Mouse (Mus musculus): ENCODE data around the gene Tmem119. TPM values are rescaled to one million over a fixed set of nuclear protein-coding genes. Genes with fewer than 3 reads are reported as not detected.

Gene Tmem119
- total and polyA plus RNA-seq, 2 experiments from 2014 or later, result 5.9 to 8.2 TPM

DNA sequence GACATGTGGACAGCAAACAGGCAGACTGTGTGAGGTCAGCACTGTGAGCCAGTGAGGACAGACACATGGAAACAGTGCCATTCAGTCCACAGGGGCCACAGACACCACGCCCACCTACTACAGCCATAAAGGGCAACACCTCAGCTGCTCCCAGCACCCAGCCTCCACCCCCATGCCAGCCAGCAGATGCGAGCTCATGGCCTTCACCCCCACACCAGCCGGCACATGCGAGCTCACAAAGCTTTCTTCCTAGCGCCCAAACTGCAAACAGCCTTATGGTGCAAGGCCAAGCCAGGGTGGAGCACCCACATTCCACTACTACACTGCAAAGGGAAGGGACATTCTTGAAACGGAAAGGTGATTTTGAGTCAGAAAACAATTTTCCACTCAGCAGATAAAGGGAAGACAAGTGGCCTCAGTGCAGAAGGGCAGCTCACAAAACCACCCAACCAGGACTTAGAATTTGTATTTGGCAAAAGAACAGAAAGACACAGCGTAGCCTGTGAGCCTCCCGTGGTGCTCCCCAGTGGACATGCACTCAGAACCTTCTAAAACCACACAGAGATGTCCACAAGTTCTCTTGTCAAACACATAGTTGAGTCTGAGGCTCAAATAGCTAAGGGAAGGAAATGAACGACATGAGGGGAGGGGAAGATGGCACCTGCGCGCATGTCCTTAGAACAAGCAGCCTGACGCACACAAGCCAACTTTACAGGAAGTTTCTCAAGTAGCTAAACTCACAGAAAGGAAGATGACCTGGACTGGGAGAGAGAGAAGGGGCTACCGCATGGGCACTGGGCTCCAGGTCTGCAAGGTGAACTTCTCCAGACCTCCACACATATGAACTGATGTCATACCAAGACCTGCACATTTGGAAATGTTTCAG lies 34.4 kb downstream of the Tmem119 start:
- Histone ChIP-seq H3K9ac (no peak overlapping the region), H3K4me2 (ENCODE audit: low read depth) (no peak overlapping the region), H3K4me1 (ENCODE audit: insufficient read depth) (peaks cover 7% of the 10 kb centered on the region), H3K27me3 (ENCODE audit: insufficient read depth, low read length) (no peaks in the 10 kb centered on the region), H3K36me3 (ENCODE audit: insufficient read depth) (peaks cover 25% of the 10 kb centered on the region), H3K9me3 (ENCODE audit: low read length) (no peaks in the 10 kb centered on the region), H3K4me3 (ENCODE audit: low read depth, low read length) (no peak overlapping the region), H3K27ac (ENCODE audit: low read depth, low read length) (no peak overlapping the region)
- DNase-seq, result no peak
- no peak for ATAC-seq
- TF ChIP-seq CTCF (IDR thresholded peaks at IDR 0.05; ENCODE audit: low read depth), result no peak
- WGBS, result 91% methylated on average over 13 of the region's 13 CpGs

DNA sequence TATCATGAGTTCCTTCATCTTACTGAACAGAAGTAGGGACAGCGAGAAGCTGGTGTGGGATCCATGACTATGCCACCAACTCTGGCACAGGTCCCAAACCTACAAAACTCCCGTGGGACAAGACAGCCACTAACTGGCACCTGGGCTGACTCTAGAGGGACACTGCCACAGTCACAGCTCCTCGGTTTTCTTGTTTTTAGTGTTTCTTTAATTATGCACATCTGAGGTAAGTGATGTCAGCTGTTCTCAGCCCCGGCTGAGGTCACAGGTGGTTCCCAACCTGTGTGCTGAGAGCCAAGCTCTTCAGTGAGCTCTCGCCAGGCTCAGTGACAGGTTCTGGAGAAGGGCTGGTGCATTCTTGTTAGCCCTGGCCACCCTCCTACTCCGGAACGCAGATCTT lies 35.9 kb downstream of the Tmem119 start:
- no peaks in the 10 kb centered on the region for H3K4me1 ChIP-seq (ENCODE audit: insufficient read depth)
- TF ChIP-seq CTCF (IDR thresholded peaks at IDR 0.05; ENCODE audit: low read depth), result no peak
- H3K36me3 ChIP-seq (ENCODE audit: insufficient read depth), result peaks cover 39% of the 10 kb centered on the region
- no peaks in the 10 kb centered on the region for H3K9me3 ChIP-seq (ENCODE audit: low read length)
- H3K4me2 ChIP-seq (ENCODE audit: low read depth), result no peak overlapping the region
- no peaks in the 10 kb centered on the region for H3K27me3 ChIP-seq (ENCODE audit: insufficient read depth, low read length)
- WGBS, result 92% methylated on average over 7 of the region's 7 CpGs
- no peak overlapping the region for H3K27ac ChIP-seq (ENCODE audit: low read depth, low read length)
- ATAC-seq (no peak), DNase-seq (no peak)
- H3K9ac ChIP-seq, result no peak overlapping the region
- H3K4me3 ChIP-seq (ENCODE audit: low read depth, low read length), result no peak overlapping the region

DNA sequence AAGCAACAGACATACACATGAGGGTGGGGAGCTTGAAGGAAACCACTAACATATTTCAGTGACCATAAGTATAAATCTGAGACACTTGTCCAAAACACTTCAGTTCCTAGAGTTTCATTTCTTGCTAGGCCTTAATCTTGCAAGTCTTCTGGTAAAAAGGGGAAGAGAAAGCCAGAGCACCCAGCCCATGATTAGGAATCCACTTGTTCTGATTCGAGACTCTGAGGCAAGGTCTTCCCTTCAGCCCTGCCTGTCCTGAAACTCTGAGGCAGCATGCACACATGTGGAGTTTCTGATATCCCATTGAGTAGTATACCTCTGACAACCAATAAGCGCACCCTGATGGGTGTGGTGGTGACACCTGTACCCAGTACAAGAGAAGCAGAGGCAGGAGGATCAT lies 38.7 kb downstream of the Tmem119 start:
- Histone ChIP-seq H3K9me3 (ENCODE audit: low read length) (no peaks in the 10 kb centered on the region), H3K27me3 (ENCODE audit: insufficient read depth, low read length) (no peaks in the 10 kb centered on the region), H3K27ac (ENCODE audit: low read depth, low read length) (no peak overlapping the region), H3K4me3 (ENCODE audit: low read depth, low read length) (no peak overlapping the region), H3K4me2 (ENCODE audit: low read depth) (no peak overlapping the region), H3K4me1 (ENCODE audit: insufficient read depth) (no peaks in the 10 kb centered on the region), H3K36me3 (ENCODE audit: insufficient read depth) (peaks cover 62% of the 10 kb centered on the region), H3K9ac (no peak overlapping the region)
- DNase-seq, result no peak
- 94% methylated on average over 2 of the region's 2 CpGs for WGBS
- no peak for TF ChIP-seq CTCF (IDR thresholded peaks at IDR 0.05; ENCODE audit: low read depth)
- no peak for ATAC-seq

DNA sequence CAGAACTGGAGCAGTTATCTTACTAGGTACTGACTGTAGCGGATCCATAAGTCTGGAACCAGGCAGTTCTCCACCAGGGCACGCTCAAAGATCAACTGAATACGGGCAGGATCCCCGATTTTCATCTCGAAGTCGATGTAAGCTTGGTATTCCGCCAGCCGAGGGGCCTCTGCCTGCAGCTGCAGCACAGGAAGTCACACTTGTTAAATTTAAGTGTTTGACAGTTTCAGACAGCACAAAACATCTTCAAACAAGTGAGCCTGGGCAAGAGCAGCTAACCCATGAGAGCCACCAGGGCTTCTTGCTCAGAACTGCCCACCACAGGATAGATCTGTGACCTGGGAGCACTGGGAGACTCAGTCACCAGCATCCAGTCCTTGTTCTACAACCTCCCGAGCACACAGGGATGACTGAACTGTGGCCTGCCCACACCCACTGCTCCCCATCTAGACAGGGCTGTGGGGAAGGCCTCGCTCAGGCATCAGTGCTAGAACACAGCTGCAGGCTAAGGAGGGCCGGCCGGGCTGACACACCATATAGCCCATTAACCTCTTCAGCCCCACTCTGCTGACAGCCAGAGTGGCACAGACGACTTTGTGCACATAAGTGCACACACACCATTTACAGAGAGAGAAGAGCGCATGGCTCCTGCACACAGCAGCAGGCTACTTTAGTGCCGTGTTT lies 44.8 kb downstream of the Tmem119 start:
- WGBS, result 91% methylated on average over 15 of the region's 15 CpGs
- no peak for ATAC-seq

DNA sequence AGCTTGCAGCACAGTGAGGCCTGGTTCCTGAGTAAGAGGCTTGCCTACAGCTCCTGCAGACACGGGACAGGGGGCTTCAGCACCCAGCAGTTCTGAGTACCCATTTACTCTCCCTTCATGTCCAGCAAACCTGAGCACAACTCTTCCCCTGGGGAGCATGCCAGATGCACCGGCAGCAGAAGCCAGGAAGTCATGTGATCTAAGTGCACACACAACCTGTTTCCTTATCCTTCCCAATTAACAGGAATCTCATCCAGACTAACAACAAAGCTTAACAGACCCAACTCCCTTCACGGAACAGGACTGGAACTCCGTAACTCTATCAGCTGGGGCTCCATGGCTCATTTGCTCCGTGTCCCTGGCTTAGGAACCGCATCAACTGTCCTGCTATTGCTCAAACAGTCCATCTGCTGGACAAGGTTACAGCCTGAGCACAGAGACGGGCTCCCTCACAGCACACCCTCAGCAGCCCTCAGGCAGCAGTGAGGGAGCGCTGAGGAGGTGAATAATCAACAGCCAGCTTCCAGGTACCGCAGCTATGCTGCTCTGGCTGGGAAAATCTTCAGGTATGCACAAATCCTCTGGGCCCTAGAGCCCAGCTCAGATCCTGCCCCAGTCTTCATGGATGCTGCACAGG lies 48.7 kb downstream of the Tmem119 start:
- Histone ChIP-seq H3K27ac (ENCODE audit: low read depth, low read length) (no peak overlapping the region), H3K4me1 (ENCODE audit: insufficient read depth) (no peaks in the 10 kb centered on the region), H3K36me3 (ENCODE audit: insufficient read depth) (peaks cover 97% of the 10 kb centered on the region), H3K9ac (no peak overlapping the region), H3K4me3 (ENCODE audit: low read depth, low read length) (no peak overlapping the region), H3K9me3 (ENCODE audit: low read length) (no peaks in the 10 kb centered on the region), H3K4me2 (ENCODE audit: low read depth) (no peak overlapping the region), H3K27me3 (ENCODE audit: insufficient read depth, low read length) (no peaks in the 10 kb centered on the region)
- 87% methylated on average over 9 of the region's 9 CpGs for WGBS
- no peak for DNase-seq
- no peak for TF ChIP-seq CTCF (IDR thresholded peaks at IDR 0.05; ENCODE audit: low read depth)
- ATAC-seq, result no peak

More for the DNA sequence above, 44.8 kb downstream of the Tmem119 start:
- H3K4me1 ChIP-seq (ENCODE audit: insufficient read depth), result no peaks in the 10 kb centered on the region
- no peak overlapping the region for H3K4me3 ChIP-seq (ENCODE audit: low read depth, low read length)
- no peaks in the 10 kb centered on the region for H3K9me3 ChIP-seq (ENCODE audit: low read length)
- peaks cover 98% of the 10 kb centered on the region for H3K36me3 ChIP-seq (ENCODE audit: insufficient read depth)
- H3K9ac ChIP-seq, result no peak overlapping the region
- no peak overlapping the region for H3K27ac ChIP-seq (ENCODE audit: low read depth, low read length)
- no peak for DNase-seq
- H3K27me3 ChIP-seq (ENCODE audit: insufficient read depth, low read length), result no peaks in the 10 kb centered on the region
- no peak for TF ChIP-seq CTCF (IDR thresholded peaks at IDR 0.05; ENCODE audit: low read depth)
- no peak overlapping the region for H3K4me2 ChIP-seq (ENCODE audit: low read depth)

DNA sequence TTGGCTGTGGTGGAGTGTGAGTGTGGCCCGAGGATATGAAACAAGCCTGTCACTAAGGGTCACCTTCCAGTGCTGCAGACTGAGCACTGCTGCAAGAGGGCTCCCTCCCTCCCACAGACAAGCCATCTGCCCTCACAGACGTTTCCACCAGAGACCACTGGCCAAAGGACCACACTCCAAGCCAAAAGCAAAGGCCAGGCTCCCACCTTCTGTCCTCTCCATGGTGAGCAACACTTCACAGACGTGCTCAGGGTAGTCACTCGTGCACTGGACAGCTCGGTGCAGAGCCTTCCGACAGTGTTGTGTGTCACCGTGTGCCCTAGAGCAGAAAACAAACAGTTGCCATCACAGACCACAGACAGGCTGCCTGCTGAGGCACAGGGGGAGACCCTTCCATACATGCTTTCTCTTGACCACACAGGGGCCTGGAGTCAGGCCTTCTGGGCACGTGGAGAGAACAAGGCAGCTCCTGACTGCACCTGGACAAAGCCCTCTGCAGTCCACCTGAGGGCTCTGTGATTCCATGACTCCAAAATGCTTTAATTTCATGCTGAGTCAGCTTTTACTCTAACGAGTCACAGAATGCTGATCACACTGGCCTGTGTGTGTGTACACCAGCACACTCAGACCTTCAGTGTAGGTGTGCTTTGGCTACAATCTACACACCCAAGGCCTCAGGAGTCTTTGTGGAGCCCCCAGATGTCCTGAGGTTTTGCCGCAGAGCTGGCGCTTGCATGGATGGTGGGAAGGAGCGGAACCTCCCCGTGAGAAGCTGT lies 51.6 kb downstream of the Tmem119 start:
- no peak overlapping the region for H3K4me2 ChIP-seq (ENCODE audit: low read depth)

More for the DNA sequence above, 51.6 kb downstream of the Tmem119 start:
- no peak for DNase-seq
- Histone ChIP-seq H3K27ac (ENCODE audit: low read depth, low read length) (no peak overlapping the region), H3K27me3 (ENCODE audit: insufficient read depth, low read length) (no peaks in the 10 kb centered on the region), H3K4me3 (ENCODE audit: low read depth, low read length) (no peak overlapping the region), H3K9ac (no peak overlapping the region), H3K4me1 (ENCODE audit: insufficient read depth) (no peaks in the 10 kb centered on the region), H3K9me3 (ENCODE audit: low read length) (no peaks in the 10 kb centered on the region), H3K36me3 (ENCODE audit: insufficient read depth) (peaks cover 97% of the 10 kb centered on the region)
- WGBS, result 95% methylated on average over 13 of the region's 13 CpGs
- TF ChIP-seq CTCF (IDR thresholded peaks at IDR 0.05; ENCODE audit: low read depth), result no peak
- no peak for ATAC-seq
